Mouse (Mus musculus) activated CD4-positive, CD25-positive, alpha-beta regulatory T cell (primary cell): ENCODE results near the gene Mdfic. TPM values are rescaled to one million over a fixed set of nuclear protein-coding genes. Genes with fewer than 3 reads are reported as not detected.

ENCODE experiments used
- polyA plus RNA-seq, 2 experiments: library from polyadenylated mRNA; unstranded; fragments of 100-300 nt; shearing (Covaris generic); gene quantifications; one replicate each; pipeline ENCODE4 v1.2.1; 2017

The Mdfic gene
- 10 to 100 TPM; 35.3 to 45.5 TPM for polyA plus RNA-seq

DNA sequence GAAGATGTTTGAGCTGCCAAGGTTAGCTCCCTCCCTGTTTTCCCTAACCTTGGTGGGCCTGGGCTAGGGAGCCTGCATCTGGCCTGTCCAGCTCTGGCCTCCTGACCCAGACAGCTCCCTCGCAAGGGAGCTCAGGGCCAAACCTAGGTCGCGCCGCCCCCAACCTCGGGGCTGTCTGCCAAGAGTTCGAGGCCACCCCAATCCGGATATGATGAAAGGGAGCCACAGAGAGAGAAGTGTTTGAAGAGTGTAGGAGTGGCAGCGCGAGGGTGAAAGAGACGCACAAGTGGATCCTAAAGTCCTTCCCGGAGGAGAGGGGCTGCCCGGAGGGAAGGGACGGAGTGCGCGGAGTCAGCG, at the start of gene Mdfic:
Gene Mdfic, plus strand, starts transcription at position 201 of the 357 bp plus-strand sequence.

